Mouse (Mus musculus) forebrain, postnatal 0 days (tissue): ENCODE data around the gene Adssl1. TPM values are rescaled to one million over a fixed set of nuclear protein-coding genes. Genes with fewer than 3 reads are reported as not detected.

Source experiments
- ATAC-seq: fragments of 200-750 bp; cut with Nextera tagmentation; 2 replicates; pipeline ENCODE4 v1.8.0; 2017; ENCODE audit warnings: mild to moderate bottlenecking, moderate library complexity
- DNase-seq: peaks from one replicate; pipeline ENCODE4 v3.0.0-alpha.2; 2015
- H3K27ac ChIP-seq: fragments of 300-500 bp; sonication (generic); 2 replicates; pipeline ENCODE4 v1.5.1; 2014; ENCODE audit warnings: low read depth, mild to moderate bottlenecking, antibody characterized with exemption, low read length, moderate library complexity, mixed read lengths
- H3K27me3 ChIP-seq: fragments of 300-500 bp; sonication (generic); 2 replicates; pipeline ENCODE4 v1.6.1; 2014; ENCODE audit warnings: mild to moderate bottlenecking, low read length, mixed read lengths; ENCODE audit not compliant: insufficient read depth
- H3K36me3 ChIP-seq: fragments of 300-500 bp; sonication (generic); 2 replicates; pipeline ENCODE4 v1.6.1; 2014; ENCODE audit warnings: mild to moderate bottlenecking, moderate library complexity; ENCODE audit not compliant: insufficient read depth
- H3K4me1 ChIP-seq: fragments of 300-500 bp; sonication (generic); 2 replicates; pipeline ENCODE4 v1.6.1; 2014; ENCODE audit warnings: antibody characterized with exemption; ENCODE audit not compliant: insufficient read depth
- H3K4me2 ChIP-seq: fragments of 300-500 bp; sonication (generic); 2 replicates; pipeline ENCODE4 v1.6.1; 2014; ENCODE audit warnings: low read depth, mild to moderate bottlenecking, moderate library complexity
- H3K4me3 ChIP-seq: fragments of 300-500 bp; sonication (generic); 2 replicates; pipeline ENCODE4 v1.5.1; 2014; ENCODE audit warnings: low read depth, low read length, mixed read lengths
- H3K9ac ChIP-seq: fragments of 300-500 bp; sonication (generic); 2 replicates; pipeline ENCODE4 v1.6.1; 2014; ENCODE audit warnings: mild to moderate bottlenecking
- H3K9me3 ChIP-seq: fragments of 300-500 bp; sonication (generic); 2 replicates; pipeline ENCODE4 v1.6.1; 2016; ENCODE audit warnings: low read length
- CTCF ChIP-seq: sonication (generic); IDR thresholded peaks from 2 replicates; pipeline ENCODE4 v1.5.1; 2016; ENCODE audit warnings: antibody characterized with exemption, control low read depth, low read depth
- WGBS: fragments of 180-500 bp; shearing (Covaris S2); extraction: QIAGEN DNeasy Blood & Tissue Kit; methylation state at CpG from one replicate; pipeline ENCODE4 v1.1.7; 2014; 5-methylcytosine and 5-hydroxymethylcytosine counted together
- polyA plus RNA-seq: library from polyadenylated mRNA; unstranded; fragments of >200 nt; fragmentation: Nextera tagmentation; extraction: Ambion mirVana; gene quantifications from 2 replicates; pipeline ENCODE4 v1.2.1, GENCODE M21; 2015
- total RNA-seq: library from RNA; depleted of rRNA; stranded (reverse); fragments of >200 nt; gene quantifications from 2 replicates; pipeline ENCODE4 v1.2.3, GENCODE M21; 2014

Gene Adssl1
- total and polyA plus RNA-seq, 2 experiments from 2014 or later, result 1.8 to 4.7 TPM

GRCm38 (mm10) chr12:112675245-112676035, 55.6 kb downstream of the Adssl1 start:
- 14% methylated on average over 18 of the region's 18 CpGs for whole genome bisulfite sequencing
- peak overlapping the region; percentile 91 for H3K27ac ChIP-seq

GRCm38 (mm10) chr12:112677076-112677475, 57.2 kb downstream of the Adssl1 start:
- Histone ChIP-seq H3K27ac (no peak overlapping the region), H3K4me1 (peaks cover 21% of the 10 kb centered on the region), H3K27me3 (peaks cover 21% of the 10 kb centered on the region), H3K9ac (no peak overlapping the region), H3K36me3 (no peaks in the 10 kb centered on the region), H3K9me3 (no peaks in the 10 kb centered on the region), H3K4me2 (no peak overlapping the region), H3K4me3 (no peak overlapping the region)
- DNase-seq, result no peak
- WGBS, result 53% methylated on average over 5 of the region's 5 CpGs
- no peak for ATAC-seq
- TF ChIP-seq CTCF, result no peak

More at GRCm38 (mm10) chr12:112675245-112676035, 55.6 kb downstream of the Adssl1 start:
- peak overlapping the region; percentile 88 for H3K4me2 ChIP-seq
- ATAC-seq (peak; percentile 70), DNase-seq (peak; percentile 89)
- H3K4me1 ChIP-seq, result peaks cover 24% of the 10 kb centered on the region
- H3K27me3 ChIP-seq, result peaks cover 21% of the 10 kb centered on the region
- H3K36me3 ChIP-seq, result peaks cover 3% of the 10 kb centered on the region; the same call in 1 of the 2 replicates
- peak; percentile 88 for TF ChIP-seq CTCF
- peak overlapping the region; percentile 91 for H3K4me3 ChIP-seq
- H3K9ac ChIP-seq, result peak overlapping the region; percentile 96; the same call in 1 of the 2 replicates
- no peaks in the 10 kb centered on the region for H3K9me3 ChIP-seq

- peaks cover 11% of the 10 kb centered on the region for H3K4me1 ChIP-seq
- no peak overlapping the region for H3K27ac ChIP-seq
- no peaks in the 10 kb centered on the region for H3K9me3 ChIP-seq
- H3K27me3 ChIP-seq, result peaks cover 21% of the 10 kb centered on the region
- peak overlapping the region; percentile 94 for H3K4me2 ChIP-seq
- no peak overlapping the region for H3K9ac ChIP-seq
- peak overlapping the region; percentile 49 for H3K4me3 ChIP-seq
- no peak for DNase-seq
- peak; percentile 34; the same call in 1 of the 2 replicates for TF ChIP-seq CTCF
- ATAC-seq, result no peak
- no peaks in the 10 kb centered on the region for H3K36me3 ChIP-seq
- WGBS, result 19% methylated on average over 19 of the region's 19 CpGs
These were observed 58.2 kb downstream of the Adssl1 start for GRCm38 (mm10) chr12:112677943-112678554.

GRCm38 (mm10) chr12:112678555-112679026, 58.7 kb downstream of the Adssl1 start, which contains the start of gene Zbtb42:
Gene Zbtb42 (plus strand): TSS chr12:112678828.
- peak within 1 kb of the TSS; percentile 94 for H3K4me2 ChIP-seq
- H3K36me3 ChIP-seq, result no peaks in the 10 kb centered on the region
- no peak within 1 kb of the TSS for H3K27ac ChIP-seq
- DNase-seq (no peak), ATAC-seq (0 out of 2 replicates have a peak, but pooled peaks have one; percentile 5)
- TF ChIP-seq CTCF, result no peak; the same call in 1 of the 2 replicates
- peak within 1 kb of the TSS; percentile 51 for H3K9ac ChIP-seq
- peaks cover 21% of the 10 kb centered on the region for H3K27me3 ChIP-seq
- under 1% methylated on average over 54 of the region's 60 CpGs for WGBS
- H3K4me3 ChIP-seq, result peak within 1 kb of the TSS; percentile 49
- no peaks in the 10 kb centered on the region for H3K9me3 ChIP-seq
- H3K4me1 ChIP-seq, result peaks cover 10% of the 10 kb centered on the region; the same call in 1 of the 2 replicates

- DNase-seq (peak; percentile 35), ATAC-seq (peak; percentile 56)
- WGBS, result 5% methylated on average over 72 of the region's 87 CpGs
- H3K4me2 ChIP-seq, result peak overlapping the region; percentile 94
- peak; percentile 28; the same call in 1 of the 2 replicates for TF ChIP-seq CTCF
- H3K4me1 ChIP-seq, result peaks cover 9% of the 10 kb centered on the region; the same call in 1 of the 2 replicates
- H3K4me3 ChIP-seq, result peak overlapping the region; percentile 49
- peaks cover 21% of the 10 kb centered on the region for H3K27me3 ChIP-seq
- H3K9ac ChIP-seq, result peak overlapping the region; percentile 51
- H3K27ac ChIP-seq, result no peak overlapping the region
- no peaks in the 10 kb centered on the region for H3K36me3 ChIP-seq
- no peaks in the 10 kb centered on the region for H3K9me3 ChIP-seq
These were observed 59.5 kb downstream of the Adssl1 start for GRCm38 (mm10) chr12:112679027-112679996.

GRCm38 (mm10) chr12:112683351-112683750, 63.5 kb downstream of the Adssl1 start:
- H3K9me3 ChIP-seq, result 0 out of 2 replicates have a peak, but pooled peaks cover 3% of the 10 kb centered on the region
- 36% methylated on average over 7 of the region's 7 CpGs for WGBS
- H3K4me3 ChIP-seq, result no peak overlapping the region
- no peaks in the 10 kb centered on the region for H3K36me3 ChIP-seq
- no peak overlapping the region for H3K27ac ChIP-seq
- H3K4me2 ChIP-seq, result no peak overlapping the region
- no peak for DNase-seq
- H3K9ac ChIP-seq, result no peak overlapping the region
- peak; percentile 23; the same call in 1 of the 2 replicates for ATAC-seq
- no peaks in the 10 kb centered on the region for H3K4me1 ChIP-seq
- H3K27me3 ChIP-seq, result peaks cover 15% of the 10 kb centered on the region
- no peak for TF ChIP-seq CTCF
